Mouse (Mus musculus): ENCODE measurements around the gene Dnmbp.

Dnmbp gene

DNA sequence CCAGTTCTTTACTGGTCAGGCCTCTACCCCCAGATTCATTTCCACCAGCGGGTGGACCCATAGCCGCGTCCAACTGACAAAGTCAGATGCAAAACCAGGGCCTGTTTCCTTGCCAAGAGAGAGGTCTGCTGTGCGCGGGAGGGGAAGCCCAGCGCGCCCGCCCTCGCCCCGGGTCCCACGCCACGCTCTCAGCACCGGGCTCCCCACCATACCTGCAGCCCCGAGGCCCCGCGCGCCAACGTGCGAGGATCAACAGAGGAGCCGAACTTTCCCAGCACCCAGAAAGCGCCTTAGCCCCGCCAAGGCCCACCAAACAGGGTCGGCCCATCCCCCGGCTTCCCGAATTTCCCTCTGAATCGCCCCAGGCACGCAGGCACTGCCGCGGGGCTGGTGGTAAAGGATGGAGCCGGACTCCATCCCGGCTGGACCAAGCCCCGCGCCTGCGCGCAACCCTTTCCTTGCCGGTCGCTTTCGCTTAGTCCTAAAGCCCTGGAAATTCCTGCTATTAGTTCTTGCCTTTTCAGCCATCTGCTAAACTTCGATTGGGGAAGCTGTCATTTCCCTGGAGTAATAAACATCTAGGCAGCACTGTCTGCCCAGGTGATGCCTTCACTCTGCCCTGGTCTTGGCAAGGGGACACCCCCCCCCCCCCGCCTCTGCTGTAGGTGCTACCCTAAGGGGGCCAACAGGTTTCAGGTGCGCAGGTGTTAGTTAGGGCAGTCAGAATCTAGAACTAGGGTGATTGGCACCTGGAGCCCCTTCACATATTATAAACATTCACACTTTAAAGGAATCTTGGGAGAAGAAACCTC, 60.4 kb downstream of the Dnmbp start:
- in situ Hi-C loops (cut with MboI, MseI), result no loop called here

DNA sequence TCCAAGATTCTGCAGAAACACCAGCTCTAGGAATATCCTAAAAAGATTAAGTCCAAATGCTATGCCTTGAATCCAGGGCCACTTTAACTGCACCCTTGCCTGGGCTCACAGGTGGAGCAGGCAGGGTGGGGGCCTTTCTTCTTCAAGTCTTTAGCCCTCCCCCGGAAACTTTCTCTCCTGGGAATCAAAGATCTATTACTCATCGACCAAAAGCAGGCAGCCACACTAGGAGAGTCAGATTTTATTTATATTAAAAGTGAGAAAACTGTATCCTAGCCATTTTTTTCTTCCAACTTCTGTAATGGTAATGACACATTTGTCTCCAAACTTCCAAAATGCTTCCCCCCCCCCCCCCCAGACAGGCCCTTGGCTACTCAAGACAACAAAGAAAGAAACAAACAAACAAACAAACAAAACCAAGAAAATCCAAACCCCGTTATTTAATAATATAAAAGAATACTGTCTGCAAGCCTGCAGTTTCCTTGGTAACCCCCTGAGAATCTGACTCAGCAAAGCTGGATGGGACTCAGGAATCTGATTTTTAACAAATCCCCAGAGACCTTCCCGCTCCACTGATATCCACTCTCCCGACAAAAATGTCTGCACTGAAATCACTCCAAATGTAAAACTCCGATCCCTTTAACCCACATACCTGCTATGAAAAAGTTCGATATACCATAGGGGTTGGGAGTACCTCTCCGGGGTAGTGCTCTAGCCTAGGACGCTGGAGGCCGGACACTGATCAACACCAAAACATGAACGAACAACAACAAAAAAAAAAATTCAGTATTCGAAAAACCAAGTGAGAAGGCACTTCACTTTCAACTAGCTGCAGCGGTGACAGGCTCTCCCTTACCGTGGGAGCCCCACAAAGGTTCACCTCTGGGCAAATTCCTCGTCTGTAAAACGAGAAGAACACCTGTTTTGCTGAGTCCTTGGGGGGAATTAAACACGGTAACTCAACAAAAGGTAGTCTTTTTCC, 61.6 kb downstream of the Dnmbp start:
- in situ Hi-C loops (cut with MboI, MseI), result no loop called here

DNA sequence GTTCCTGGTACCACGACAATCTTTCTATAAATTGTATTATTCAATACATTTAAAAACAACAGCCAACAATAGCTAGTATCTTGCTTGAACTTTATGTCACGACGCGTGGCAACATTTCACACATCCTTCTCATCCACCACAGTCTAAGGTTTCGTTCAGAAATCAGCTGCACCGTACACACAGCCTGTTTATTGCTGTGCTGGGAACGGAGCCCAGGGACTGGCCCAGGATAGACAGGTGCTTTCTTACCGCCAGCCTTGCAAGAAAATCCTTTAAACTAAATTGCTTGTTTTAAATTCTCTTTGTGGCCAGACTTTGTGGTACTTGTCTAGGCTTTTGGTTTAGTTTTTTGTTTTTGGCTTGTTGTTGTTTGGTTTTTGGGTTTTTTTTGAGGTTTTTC, 62.6 kb downstream of the Dnmbp start:
- in situ Hi-C loops (cut with MboI, MseI), result no loop called here

DNA sequence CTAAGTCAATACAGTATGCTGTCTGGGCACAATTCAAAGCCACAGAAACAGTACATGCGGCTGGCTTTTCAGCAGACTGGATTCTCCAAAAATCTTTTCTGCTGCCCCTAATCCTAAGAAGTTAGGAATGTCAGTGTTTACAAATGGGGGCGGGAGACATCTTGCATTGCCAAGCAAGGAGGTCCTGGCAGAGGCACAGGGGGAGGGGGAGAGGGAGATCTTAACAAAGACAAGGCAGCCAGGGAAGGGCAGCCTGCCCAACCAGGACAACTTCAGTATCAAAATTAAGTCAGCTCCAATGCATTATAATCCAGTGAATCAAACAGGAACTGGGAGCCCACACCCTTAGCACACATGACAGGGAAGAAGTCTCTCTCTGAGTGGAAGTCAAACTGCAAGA, 64.0 kb downstream of the Dnmbp start:
- in situ Hi-C loops (cut with MboI, MseI), result no loop called here

DNA sequence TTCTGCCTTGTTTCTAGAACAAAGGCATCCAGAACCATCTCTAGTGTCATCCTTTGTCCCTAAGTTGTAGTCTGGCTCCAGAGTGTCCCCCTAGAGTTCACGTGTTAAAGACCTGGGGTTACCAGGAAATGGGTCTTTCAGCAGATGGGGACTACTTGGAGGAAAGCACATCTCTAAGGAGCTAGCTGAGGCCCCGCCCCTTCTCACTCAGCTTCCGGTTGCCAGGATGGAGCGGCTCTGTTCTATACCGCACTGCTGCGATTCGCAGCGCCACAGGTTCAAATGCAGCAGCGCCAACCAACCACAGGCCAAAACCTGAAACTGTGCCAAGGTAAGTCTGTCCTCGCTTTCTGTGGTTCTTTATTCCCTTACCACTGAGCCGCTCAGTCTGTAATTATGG, 65.6 kb downstream of the Dnmbp start:
- in situ Hi-C loops (cut with MboI, MseI), result no loop called here

DNA sequence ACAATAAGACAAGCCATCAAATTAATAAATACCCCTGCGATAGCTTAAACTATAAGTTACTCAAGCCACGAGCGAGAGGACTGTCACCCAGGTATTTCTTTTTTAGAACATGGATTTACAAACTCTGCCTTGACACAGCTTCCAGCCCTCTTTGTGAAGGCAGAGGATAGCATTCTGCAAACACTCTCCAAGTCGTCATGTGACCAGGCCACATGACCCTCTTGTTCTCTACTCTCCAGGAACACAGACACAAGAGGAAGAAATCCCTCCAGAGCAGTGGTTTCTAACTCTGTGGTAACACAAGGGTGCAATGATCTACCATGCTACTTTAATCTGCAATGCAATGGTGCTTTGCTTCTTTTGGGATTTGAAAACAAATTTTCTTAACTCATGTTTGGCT, 69.6 kb downstream of the Dnmbp start:
- in situ Hi-C loops (cut with MboI, MseI), result no loop called here

DNA sequence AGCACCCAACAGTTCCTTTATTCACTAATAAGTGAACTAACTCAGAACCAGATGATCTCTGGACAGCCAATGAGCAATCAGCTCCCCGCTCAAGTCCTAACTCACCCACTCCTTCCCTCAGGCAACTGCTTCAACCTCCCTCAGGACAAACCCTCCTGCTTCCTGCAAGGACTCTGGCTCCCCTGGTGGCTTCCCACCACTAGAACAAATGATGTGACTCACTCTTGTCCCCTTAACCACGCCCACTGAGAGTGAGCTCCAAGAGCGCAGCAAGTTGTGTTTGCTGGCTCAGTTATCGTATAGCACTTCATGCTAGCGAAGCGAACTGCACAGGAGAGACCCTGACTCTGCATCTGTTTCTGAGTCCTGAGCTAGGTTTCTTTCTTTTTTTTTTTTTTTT, 82.6 kb downstream of the Dnmbp start:
- in situ Hi-C loops (cut with MboI, MseI), result no loop called here

DNA sequence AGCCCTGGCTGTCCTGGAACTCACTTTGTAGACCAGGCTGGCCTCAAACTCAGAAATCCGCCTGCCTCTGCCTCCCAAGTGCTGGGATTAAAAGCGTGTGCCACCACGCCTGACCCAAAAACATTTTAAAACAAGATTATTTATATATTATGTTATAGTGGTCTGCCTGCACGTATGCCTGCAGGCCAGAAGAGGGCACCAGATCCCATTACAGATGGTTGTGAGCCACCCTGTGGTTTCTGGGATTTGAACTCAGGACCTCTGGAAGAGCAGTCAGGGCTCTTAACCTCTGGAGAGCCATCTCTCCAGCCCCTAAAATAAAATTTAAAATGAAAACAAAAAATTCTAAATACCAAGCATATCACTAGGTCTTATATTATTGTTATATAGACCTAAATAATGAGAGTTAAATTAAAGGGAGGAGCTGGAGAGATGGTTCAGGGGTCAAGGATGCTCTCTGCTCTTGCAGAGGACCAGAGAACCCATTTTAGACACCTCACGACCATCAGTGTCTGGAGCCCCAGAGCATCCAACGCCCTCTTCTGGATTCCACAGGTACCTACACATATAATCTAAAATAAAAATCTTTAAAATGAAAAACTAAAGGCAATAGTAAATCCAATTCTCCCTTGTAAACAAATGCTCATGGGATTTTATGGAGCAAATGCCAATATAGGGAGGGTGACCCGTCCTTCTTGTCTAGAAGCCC, 87.0 kb downstream of the Dnmbp start:
- in situ Hi-C loops (cut with MboI, MseI), result no loop called here

DNA sequence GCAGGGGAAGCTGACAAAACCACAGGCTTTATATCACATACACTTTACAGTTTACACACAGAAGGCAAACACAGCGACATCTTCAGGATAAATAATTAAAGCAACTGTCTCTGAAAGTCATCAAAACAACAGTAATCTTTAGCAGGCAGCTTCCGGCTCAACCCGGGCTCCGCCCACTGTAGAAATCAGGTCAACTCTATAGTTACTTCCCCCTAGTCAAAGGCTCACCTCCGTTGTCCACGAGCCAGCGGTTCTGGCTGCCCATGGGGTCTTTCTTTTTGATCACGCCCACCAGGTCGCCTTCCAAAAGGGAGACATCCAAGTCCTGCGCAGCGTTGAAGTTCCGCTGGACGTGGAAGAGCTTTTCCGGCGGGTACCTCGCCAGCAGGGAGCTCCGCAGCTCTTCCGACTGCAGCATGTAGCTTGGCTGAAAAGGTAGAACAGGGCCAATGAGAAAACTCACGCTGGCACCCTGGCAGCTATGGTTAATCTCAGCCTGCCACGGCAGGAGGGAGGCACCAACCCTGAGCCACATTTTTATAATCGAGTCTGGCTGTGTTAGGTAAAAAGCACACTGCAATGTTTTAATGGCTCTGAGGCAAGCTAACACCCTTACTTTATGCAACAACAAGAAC, 87.9 kb downstream of the Dnmbp start:
- in situ Hi-C loops (cut with MboI, MseI), result no loop called here

DNA sequence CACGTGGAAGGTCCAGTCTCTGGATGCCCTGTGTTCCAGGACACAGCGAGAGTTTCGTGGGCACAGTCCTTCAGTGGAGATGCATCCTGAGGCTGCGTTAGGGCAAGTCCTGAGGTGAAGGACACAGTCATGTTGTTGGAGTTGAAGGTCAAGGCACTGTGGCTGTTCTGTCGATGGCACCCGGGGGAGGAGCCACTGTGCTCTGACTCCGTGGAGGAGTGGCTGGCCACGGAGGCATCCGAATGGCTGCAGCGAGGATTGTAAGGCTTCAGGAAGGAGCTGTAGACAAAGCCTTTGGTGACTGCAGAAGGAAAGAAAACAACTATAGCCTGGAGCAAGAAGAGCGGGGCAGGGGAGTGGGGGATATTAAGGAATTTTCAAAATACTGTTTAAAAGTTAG, 90.0 kb downstream of the Dnmbp start:
- in situ Hi-C loops (cut with MboI, MseI), result no loop called here

DNA sequence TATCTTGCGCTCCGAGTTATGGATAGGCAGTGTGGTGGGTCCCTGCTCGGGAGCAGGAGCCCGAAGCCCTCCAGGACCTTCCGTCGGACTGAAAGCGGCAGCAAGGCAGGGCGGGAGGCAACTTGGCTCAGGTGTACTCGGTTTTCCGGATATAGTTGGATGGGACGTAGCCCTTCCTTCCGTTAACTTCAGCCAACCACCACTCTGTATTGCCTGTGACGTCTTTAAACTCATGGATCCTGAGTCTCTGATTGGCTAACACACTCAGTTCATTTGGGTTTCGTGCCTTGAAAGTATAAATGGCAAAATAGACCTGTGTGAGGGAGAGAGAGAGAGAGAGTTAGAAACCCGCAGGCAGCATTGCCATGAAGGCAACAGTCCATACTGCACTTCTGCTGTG, 92.0 kb downstream of the Dnmbp start:
- in situ Hi-C loops (cut with MboI, MseI), result no loop called here

DNA sequence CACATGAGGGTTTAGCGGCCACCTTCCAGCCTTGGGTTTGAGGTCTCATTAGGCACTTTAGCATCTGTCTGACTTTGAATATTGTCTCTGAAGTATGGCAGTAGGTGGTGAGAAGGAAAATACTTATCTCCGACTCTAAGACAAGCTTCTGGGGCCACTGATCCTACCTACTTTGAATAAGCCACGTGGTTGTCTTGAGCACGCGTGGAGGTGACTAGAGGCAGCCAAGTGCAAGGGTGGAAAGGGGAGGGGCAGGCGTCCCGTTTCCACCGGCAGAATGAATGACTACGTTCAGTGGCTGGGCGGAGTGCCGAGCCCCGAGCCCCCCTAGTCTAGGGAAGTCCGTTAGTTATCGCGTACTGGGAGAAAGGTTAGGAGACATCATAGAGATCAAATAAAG, 92.9 kb downstream of the Dnmbp start:
- in situ Hi-C loops (cut with MboI, MseI), result no loop called here

DNA sequence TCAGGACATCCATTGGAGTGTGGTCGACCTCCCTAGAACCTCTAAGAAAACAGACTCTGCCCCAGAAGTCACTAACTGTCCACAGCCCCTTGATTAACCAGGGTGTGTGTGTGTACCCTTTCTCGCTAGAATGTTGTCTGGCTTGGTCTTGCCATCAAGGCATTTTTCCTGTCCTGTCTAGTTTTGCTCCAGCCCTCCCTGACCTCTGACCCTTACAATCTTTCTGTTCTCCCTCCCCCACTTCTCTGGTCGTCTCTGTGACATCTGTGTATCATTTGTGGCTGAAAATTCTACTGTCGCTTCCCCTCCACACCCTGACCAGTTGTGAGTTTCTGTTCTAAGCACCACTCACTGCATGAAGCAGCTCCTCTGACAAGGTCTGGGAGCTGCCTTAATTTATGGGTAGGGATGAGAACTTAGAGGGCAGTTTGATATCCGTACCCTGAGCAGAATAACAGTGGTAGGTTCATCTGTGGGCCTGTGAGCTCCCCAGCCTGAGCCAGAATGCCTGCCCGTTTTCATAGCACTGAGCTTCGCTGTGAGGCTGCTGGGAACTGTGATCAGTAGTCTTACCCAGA, 94.6 kb downstream of the Dnmbp start:
- in situ Hi-C loops (cut with MboI, MseI), result no loop called here

DNA sequence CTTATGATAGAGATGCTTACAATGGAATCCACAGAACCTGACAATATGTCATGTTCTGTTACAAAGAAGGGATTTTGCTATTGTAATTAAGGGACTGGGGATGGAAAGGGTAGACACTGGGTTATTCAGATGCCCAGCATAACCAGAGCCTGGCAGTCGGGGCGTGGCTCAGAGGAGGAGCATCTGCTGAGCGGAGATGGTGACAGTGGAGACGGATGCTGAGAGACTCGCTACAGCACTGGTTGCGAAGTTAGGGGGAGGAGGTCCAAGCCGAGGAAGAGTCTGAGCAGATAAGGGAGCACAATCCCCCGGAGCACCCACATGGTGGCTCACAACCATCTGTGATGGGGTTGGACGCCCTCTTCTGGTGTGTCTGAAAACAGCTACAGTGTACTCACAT, 96.8 kb downstream of the Dnmbp start:
- in situ Hi-C loops (cut with MboI, MseI), result no loop called here

DNA sequence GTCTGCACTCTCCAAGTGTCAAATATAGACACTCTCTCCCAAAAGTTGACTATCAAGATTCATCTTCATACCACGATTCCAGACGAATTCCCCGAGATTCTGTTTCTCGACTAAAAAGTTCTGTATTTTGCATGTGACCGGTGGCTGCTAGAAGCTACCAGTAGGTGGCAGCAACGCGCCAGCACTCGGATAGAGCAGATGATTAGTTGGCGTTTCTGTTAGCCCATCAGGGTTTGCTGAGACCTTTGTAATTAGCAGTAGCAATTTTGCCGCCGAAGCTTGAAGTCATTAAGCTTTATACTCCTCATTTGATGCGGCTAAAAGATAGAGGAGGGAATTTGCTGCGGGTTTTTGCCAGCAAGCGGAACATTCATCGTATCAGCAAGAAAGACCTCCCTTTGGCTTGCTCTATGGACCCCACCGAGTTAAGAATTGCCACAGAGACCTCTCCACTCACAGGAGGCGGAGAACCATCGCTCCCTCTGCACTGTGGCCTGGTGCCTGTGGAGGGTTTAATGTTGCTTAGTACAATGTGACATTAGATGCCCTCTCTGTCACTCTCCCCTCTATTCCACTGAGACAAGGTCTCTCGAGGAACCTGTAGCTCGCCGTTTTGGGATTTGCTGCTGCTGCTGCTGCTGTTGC, 107.4 kb downstream of the Dnmbp start:
- in situ Hi-C loops (cut with MboI, MseI), result loop anchor here (5.0 kb wide), 1 partner anchor 125 kb away; no protein-coding TSS in a partner anchor

DNA sequence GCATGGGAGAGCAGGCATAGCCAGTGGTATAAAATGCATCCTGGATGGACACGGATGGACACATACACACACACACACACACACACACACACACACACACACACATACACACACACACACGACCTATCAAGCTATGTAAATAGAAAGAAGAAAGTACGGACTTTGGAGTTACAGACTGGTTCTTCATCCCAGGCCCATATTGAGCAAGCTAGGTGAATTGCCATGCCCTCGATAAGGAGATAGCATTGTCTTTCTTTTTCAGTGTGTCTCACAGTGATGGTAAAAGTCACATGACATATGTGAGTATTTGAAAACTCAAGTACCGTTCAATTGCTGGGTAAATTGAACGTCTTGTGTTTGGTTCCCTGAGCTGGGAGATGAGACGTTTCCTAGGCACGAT, 113.1 kb downstream of the Dnmbp start:
- in situ Hi-C loops (cut with MboI, MseI), result no loop called here

DNA sequence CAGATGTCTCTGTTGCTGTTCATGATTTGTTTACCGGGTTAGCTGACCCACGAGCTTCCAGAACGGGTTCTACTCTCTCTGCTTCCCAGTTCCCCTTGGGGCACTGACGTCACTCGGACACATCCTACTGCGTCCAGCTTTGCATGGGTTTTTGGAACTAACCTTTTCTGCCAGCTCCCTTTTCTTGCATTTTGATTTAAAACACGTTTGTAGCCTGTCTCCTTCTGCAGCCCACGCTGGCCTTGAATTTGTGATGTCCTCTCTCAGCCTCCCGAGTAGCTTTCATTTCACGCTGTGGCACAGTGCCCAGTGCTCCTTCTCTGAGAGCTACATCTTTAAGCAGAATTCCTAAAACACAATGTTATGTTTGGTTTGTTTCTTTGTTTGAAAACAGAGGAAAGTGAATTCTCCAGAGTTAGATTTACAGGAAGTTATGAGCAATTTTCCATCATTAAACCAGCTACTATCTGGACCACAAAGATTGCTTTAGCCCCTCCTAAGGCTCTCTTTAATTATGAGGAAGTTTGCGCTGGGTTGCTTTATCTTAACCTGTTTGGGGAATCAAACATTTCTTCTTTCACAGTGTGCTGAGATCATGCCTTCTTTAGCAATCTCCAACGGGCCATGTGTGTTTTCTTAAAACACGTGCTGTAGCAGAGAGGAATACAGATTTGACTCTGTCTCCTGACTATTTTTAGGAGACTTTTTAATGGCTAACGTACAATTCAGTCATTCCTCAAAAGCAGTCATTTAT, 124.2 kb downstream of the Dnmbp start:
- in situ Hi-C loops (cut with MboI, MseI), result no loop called here

DNA sequence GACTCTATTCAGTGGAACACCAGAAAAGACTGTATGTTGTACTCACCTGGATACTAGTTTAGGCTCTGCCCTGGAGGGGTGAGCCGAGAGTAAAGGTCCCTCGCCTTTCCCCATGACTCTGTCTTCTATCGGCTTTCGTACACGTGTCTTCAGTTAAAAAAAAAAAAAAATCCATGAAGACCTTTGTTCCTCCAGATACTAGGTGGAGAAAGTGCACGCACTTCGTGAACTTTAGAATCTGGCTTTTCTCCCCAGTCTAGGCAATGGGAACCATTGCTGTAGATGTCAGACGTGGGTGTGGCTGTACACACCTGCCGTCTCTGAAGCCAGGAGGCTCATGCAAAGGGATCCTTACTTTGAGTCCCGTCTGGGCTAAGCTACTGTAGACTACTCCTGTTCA, 126.7 kb downstream of the Dnmbp start:
- in situ Hi-C loops (cut with MboI, MseI), result no loop called here

DNA sequence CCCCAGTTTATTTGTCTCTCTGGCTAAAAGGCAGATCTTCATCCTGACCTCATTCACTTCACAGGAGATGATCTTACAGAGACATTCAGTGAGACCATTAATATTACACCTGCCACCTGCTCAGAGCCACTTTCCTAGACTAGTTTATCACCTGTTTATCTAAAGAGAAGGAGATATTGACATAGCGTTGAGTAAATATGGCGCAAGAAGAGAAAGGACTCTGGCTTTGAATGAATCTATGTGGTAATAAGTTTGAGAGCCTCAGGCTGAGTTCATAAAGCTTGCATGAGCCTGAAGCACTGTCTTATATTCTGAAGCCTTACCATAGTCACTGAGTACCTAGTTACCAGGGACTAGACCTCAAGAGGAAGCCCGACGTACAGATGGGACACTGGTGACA, 128.6 kb downstream of the Dnmbp start:
- in situ Hi-C loops (cut with MboI, MseI), result no loop called here

DNA sequence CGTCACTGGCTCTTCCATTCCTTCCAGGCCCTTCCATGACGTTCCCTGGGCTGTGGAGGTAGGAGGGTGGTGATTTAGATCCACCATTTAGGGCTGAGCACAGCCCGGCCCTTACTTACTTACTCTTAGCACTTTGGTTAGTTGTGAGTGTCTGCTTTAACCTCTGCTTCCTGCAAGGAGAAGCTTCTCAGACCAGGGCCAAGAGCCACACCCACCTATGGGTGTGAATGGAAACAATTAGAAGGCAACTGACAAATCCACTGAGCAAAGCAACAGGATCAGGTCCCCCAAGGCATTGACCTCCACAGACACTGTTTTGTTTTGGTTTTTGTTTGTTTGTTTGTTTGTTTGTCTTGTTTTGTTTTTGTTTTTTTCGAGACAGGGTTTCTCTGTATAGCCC, 130.7 kb downstream of the Dnmbp start:
- in situ Hi-C loops (cut with MboI, MseI), result no loop called here

All from regulatory T cell (primary cell).